Mouse (Mus musculus): ENCODE measurements at regions not wholly inside any gene's neighbourhood (a gene's known extent, or its start where the extent isn't known, plus 50 kb on each side); places are given as distances from the start of the nearest gene placed in this dataset.
A peak's percentile ranks its signal among the peaks of the same experiment; 100 is the strongest.

DNA sequence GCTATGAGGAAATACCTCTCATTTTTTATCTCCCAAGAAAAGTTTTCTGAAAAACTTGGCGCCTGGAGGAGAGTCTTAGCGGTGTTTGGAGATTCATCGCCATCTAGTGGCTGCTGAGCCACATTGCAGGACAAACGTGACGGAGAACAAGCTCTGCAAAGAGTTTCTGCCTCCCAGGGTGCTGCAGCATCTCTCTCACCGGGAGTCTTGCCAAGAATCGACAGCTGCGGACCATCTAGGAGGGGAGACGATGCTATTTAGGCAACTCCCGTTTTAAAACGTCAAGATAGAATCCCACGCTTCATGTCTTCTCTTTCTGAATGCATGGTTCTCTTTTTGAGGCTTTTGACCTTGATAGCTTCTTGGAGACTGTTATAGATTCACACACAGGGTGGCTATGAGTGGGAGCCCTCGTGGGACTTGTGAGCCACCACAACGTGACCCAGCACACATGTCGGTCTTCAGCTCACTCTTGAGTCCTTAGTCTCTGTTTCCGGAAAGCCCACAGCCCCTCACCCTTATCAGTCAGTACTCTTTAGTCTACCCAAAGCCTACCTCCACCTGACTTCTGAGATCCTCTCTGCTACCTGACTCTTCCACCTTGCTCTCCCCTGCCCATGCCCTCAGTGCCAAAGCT, 281.2 kb upstream of the Jmjd1c start:
- no peak for TF ChIP-seq POLR2A (IDR thresholded peaks at IDR 0.05; ENCODE audit: insufficient read depth, low read depth, low read length)
- peak; percentile 75 for TF ChIP-seq CTCF (IDR thresholded peaks at IDR 0.05; ENCODE audit: insufficient read depth, low read depth, low read length)
